Mouse (Mus musculus) small intestine, adult 2 months (tissue): ENCODE measurements around the gene Mlycd.

Experiments
- CTCF ChIP-seq: fragments of 200-500 bp; IDR thresholded peaks from 2 replicates; pipeline ENCODE4 v1.5.1; 2012; ENCODE audit warnings: low read depth, mild to moderate bottlenecking, control low read depth, inconsistent platforms, low read length, moderate library complexity, mixed read lengths; ENCODE audit not compliant: insufficient replicate concordance, insufficient read length; ENCODE audit errors: extremely low read depth
- POLR2A ChIP-seq: fragments of 200-500 bp; IDR thresholded peaks from 2 replicates; pipeline ENCODE4 v1.6.1; 2012; ENCODE audit warnings: low read depth, mild to moderate bottlenecking, control low read depth, inconsistent platforms, low read length, moderate library complexity

- peak; percentile 99 for TF ChIP-seq POLR2A
- TF ChIP-seq CTCF = no peak; the same call in 1 of the 2 replicates
Observed at GRCm38 (mm10) chr8:119436933-119437332, 42.3 kb downstream of the Mlycd start.
